Mouse (Mus musculus) forebrain, embryonic 16.5 days (tissue): ENCODE measurements at regions not wholly inside any gene's neighbourhood (a gene's known extent, or its start where the extent isn't known, plus 50 kb on each side); places are given as distances from the start of the nearest gene placed in this dataset.

Experiments
- ATAC-seq: fragments of 200-750 bp; cut with Nextera tagmentation; 2 replicates; pipeline ENCODE4 v1.8.0; 2017; ENCODE audit warnings: mild to moderate bottlenecking, moderate library complexity
- H3K27ac ChIP-seq: fragments of 300-500 bp; sonication (generic); 2 replicates; pipeline ENCODE4 v1.5.1; 2014; ENCODE audit warnings: low read length, control low read depth
- H3K27me3 ChIP-seq: fragments of 300-500 bp; sonication (generic); replicated peaks from 2 replicates; pipeline ENCODE4 v1.6.1; 2014; ENCODE audit warnings: low read length; ENCODE audit not compliant: control insufficient read depth, insufficient read depth
- H3K36me3 ChIP-seq: fragments of 300-500 bp; sonication (generic); 2 replicates; pipeline ENCODE4 v1.6.1; 2014; ENCODE audit not compliant: control insufficient read depth, insufficient read depth
- H3K4me1 ChIP-seq: fragments of 300-500 bp; sonication (generic); replicated peaks from 2 replicates; pipeline ENCODE4 v1.6.1; 2014; ENCODE audit warnings: low read length; ENCODE audit not compliant: control insufficient read depth, insufficient read depth
- H3K4me2 ChIP-seq: fragments of 300-500 bp; sonication (generic); 2 replicates; pipeline ENCODE4 v1.6.1; 2014; ENCODE audit warnings: mild to moderate bottlenecking, low read length, control low read depth
- H3K4me3 ChIP-seq: fragments of 300-500 bp; sonication (generic); replicated peaks from 2 replicates; pipeline ENCODE4 v1.5.1; 2014; ENCODE audit warnings: mild to moderate bottlenecking, low read length, control low read depth
- H3K9ac ChIP-seq: fragments of 300-500 bp; sonication (generic); replicated peaks from 2 replicates; pipeline ENCODE4 v1.6.1; 2014; ENCODE audit warnings: low read depth, low read length, control low read depth
- H3K9me3 ChIP-seq: fragments of 300-500 bp; sonication (generic); 2 replicates; pipeline ENCODE4 v1.6.1; 2016; ENCODE audit warnings: low read length; ENCODE audit not compliant: control insufficient read depth
- WGBS: fragments of 180-500 bp; shearing (Covaris S2); extraction: QIAGEN DNeasy Blood & Tissue Kit; methylation state at CpG from one replicate; pipeline ENCODE4 v1.1.7; 2014; 5-methylcytosine and 5-hydroxymethylcytosine counted together

DNA sequence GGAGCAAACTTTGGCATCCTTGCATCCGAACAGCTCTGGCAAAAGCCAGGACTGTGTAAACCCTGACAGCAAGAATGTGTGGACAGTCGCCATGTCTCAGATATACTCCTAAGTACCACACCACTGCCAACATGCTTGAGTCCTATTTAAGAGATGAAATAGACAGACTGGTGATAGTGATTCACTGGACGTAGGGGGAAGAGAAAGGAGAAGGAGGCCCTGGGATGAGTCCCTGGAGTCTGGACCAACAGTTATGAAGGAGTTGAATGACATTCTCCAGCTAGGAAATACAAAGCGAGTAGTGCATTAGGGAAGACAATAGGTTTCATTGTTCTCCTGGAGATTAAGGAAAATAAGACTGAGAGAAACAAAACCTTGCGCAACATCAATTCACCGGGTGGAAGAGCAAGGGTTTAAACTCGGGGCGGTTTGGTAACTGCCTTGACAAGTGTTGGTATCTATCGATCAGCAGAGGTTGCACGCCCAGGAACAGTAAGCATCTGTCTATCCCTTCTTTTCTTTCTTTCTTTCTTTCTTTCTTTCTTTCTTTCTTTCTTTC lies 54.3 kb upstream of the Nrbf2 start:
- no peak overlapping the region for H3K4me2 ChIP-seq
- 50% methylated on average over 10 of the region's 10 CpGs for WGBS

GRCm38 (mm10) chr10:67344722-67345121 lies 59.6 kb upstream of the Nrbf2 start:
- Histone ChIP-seq H3K27me3 (no peaks in the 10 kb centered on the region), H3K4me3 (no peak overlapping the region), H3K4me1 (no peaks in the 10 kb centered on the region), H3K36me3 (no peaks in the 10 kb centered on the region), H3K9me3 (no peaks in the 10 kb centered on the region), H3K27ac (no peak overlapping the region), H3K9ac (no peak overlapping the region), H3K4me2 (no peak overlapping the region)
- 85% methylated on average over 4 of the region's 4 CpGs for WGBS
- no peak for ATAC-seq

More for the DNA sequence above, 54.3 kb upstream of the Nrbf2 start:
- no peak for ATAC-seq
- Histone ChIP-seq H3K36me3 (no peaks in the 10 kb centered on the region), H3K9me3 (no peaks in the 10 kb centered on the region), H3K4me1 (no peaks in the 10 kb centered on the region), H3K9ac (no peak overlapping the region), H3K27ac (no peak overlapping the region), H3K27me3 (no peaks in the 10 kb centered on the region), H3K4me3 (no peak overlapping the region)

- no peak overlapping the region for H3K4me2 ChIP-seq
- H3K9me3 ChIP-seq = no peaks in the 10 kb centered on the region
- WGBS = 33% methylated on average over 2 of the region's 2 CpGs
- no peaks in the 10 kb centered on the region for H3K36me3 ChIP-seq
- H3K4me1 ChIP-seq = no peaks in the 10 kb centered on the region
- no peak overlapping the region for H3K27ac ChIP-seq
- ATAC-seq = no peak
- no peak overlapping the region for H3K4me3 ChIP-seq
- no peaks in the 10 kb centered on the region for H3K27me3 ChIP-seq
- no peak overlapping the region for H3K9ac ChIP-seq
Measured at GRCm38 (mm10) chr10:67350956-67351355, 65.9 kb upstream of the Nrbf2 start.

GRCm38 (mm10) chr10:67360793-67361192 lies 75.7 kb upstream of the Nrbf2 start:
- WGBS = 43% methylated on average over 8 of the region's 8 CpGs
- H3K4me3 ChIP-seq = no peak overlapping the region
- H3K27ac ChIP-seq = no peak overlapping the region
- no peaks in the 10 kb centered on the region for H3K36me3 ChIP-seq
- H3K9ac ChIP-seq = no peak overlapping the region
- no peaks in the 10 kb centered on the region for H3K27me3 ChIP-seq
- no peak overlapping the region for H3K4me2 ChIP-seq
- no peaks in the 10 kb centered on the region for H3K4me1 ChIP-seq
- H3K9me3 ChIP-seq = no peaks in the 10 kb centered on the region
- no peak for ATAC-seq

- Histone ChIP-seq H3K27ac (no peak overlapping the region), H3K36me3 (no peaks in the 10 kb centered on the region), H3K9me3 (no peaks in the 10 kb centered on the region), H3K4me3 (no peak overlapping the region), H3K4me1 (no peaks in the 10 kb centered on the region), H3K27me3 (no peaks in the 10 kb centered on the region), H3K9ac (no peak overlapping the region), H3K4me2 (no peak overlapping the region)
- ATAC-seq = no peak
- 83% methylated on average over 4 of the region's 4 CpGs for WGBS
Measured at GRCm38 (mm10) chr10:67361281-67361680, 76.2 kb upstream of the Nrbf2 start.

DNA sequence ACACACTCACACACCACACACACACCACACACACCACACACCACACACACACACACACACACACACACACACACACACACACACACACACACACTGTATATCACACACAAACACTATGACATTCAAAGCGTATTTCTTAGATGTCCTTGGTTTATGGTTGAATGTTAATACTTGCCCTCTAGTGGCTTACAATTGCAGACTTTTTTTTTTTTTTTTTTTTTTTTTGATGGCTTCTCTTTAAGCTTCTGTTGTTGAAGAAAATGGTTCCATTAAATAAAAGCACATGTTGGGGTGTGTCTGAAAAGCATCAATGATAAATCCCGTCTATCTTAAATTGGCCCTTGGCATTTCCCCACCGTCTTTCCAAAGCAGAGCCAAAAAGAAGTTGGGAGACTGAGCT lies 79.5 kb upstream of the Nrbf2 start:
- no peaks in the 10 kb centered on the region for H3K27me3 ChIP-seq
- no peaks in the 10 kb centered on the region for H3K4me1 ChIP-seq
- ATAC-seq = no peak
- H3K9me3 ChIP-seq = 0 out of 2 replicates have a peak, but pooled peaks cover 2% of the 10 kb centered on the region
- H3K9ac ChIP-seq = no peak overlapping the region
- no peak overlapping the region for H3K27ac ChIP-seq
- WGBS = 74% methylated on average over 3 of the region's 3 CpGs
- H3K4me3 ChIP-seq = no peak overlapping the region
- H3K4me2 ChIP-seq = no peak overlapping the region
- no peaks in the 10 kb centered on the region for H3K36me3 ChIP-seq

GRCm38 (mm10) chr10:67365158-67365557 lies 80.1 kb upstream of the Nrbf2 start:
- H3K27ac ChIP-seq = no peak overlapping the region
- ATAC-seq = no peak
- 94% methylated on average over 7 of the region's 7 CpGs for WGBS
- no peaks in the 10 kb centered on the region for H3K4me1 ChIP-seq
- H3K36me3 ChIP-seq = no peaks in the 10 kb centered on the region
- no peak overlapping the region for H3K4me3 ChIP-seq
- no peaks in the 10 kb centered on the region for H3K27me3 ChIP-seq
- no peak overlapping the region for H3K4me2 ChIP-seq
- no peak overlapping the region for H3K9ac ChIP-seq
- H3K9me3 ChIP-seq = 0 out of 2 replicates have a peak, but pooled peaks cover 2% of the 10 kb centered on the region

DNA sequence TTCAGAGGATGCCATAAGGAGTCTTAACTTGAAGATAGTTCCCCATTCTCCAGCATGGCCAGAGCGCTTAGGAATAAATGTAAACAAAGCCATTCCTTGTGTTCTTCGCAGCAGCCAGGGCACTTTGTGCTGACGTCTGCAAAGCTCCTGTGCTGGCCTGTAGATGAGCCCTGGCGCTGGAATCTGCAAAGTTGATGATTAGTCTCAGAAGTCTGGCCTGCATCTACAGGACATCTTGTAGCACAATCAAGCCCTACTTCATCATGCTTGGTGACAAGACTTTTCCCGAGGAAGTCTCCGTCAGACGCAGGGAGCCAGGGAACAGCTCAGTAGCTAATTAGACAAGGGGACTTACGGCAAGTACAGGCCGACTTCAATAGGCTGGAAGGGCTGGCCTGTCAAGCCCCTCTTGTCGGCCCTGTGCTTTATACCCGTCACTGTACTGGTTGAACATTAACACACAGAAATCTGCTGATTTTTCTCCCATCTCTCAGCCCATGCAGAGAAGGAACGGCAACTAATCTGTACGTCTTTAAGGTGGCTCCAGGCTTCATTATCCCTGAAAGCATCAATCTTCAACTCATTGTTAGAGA lies 87.6 kb upstream of the Nrbf2 start:
- WGBS = 25% methylated on average over 13 of the region's 13 CpGs
- Histone ChIP-seq H3K27me3 (no peaks in the 10 kb centered on the region), H3K36me3 (no peaks in the 10 kb centered on the region), H3K27ac (no peak overlapping the region), H3K9me3 (0 out of 2 replicates have a peak, but pooled peaks cover 2% of the 10 kb centered on the region), H3K4me2 (no peak overlapping the region), H3K4me1 (no peaks in the 10 kb centered on the region), H3K9ac (no peak overlapping the region), H3K4me3 (no peak overlapping the region)
- ATAC-seq = no peak

DNA sequence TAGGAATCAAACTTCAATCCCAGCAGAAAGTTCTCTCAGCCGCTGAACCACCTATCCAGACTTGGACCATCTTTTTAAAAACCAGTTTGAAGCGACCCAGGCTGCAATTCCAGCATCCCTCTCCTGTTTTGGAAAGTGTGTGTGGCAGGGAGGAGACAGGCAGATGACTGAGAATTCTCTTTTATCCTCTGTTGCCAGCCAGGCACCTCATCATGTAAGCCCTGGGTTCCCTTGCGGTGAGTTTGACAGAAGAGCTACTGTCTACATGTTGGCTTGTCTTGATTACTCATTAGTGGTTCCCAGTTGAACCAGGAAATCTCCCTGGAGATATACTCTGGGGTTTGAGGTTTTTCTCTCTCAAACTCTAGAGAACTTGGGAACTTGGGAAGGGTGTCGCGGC lies 91.5 kb upstream of the Nrbf2 start:
- H3K9ac ChIP-seq = no peak overlapping the region
- H3K27ac ChIP-seq = no peak overlapping the region
- no peak overlapping the region for H3K4me2 ChIP-seq
- H3K27me3 ChIP-seq = no peaks in the 10 kb centered on the region
- no peak overlapping the region for H3K4me3 ChIP-seq
- ATAC-seq = no peak
- H3K36me3 ChIP-seq = no peaks in the 10 kb centered on the region
- H3K9me3 ChIP-seq = no peaks in the 10 kb centered on the region
- no peaks in the 10 kb centered on the region for H3K4me1 ChIP-seq
- WGBS = 81% methylated on average over 5 of the region's 5 CpGs
